ENCODE assay signal across 18 mouse cellular contexts in genomic region chr13:113368931-113369579, GRCm38 (mm10).
DNase-seq lines count a peak whose midpoint lies in the region; ATAC-seq and TF ChIP-seq lines count a peak whose summit lies in the region.
"Had no signal": no experiment of that assay in that cellular context is flagged by ENCODE, and none has a peak within 500 bp of the region (broad histone marks: within the 10 kb centered on the region; RNA-seq: fewer than 3 reads in every experiment).

No protein-coding gene starts in this region.

- ATAC-seq in forebrain, embryonic 12.5 days (ENCODE audit: low FRiP score), result 0 out of 2 replicates have a peak, but pooled peaks have one; percentile 27
- ATAC-seq in forebrain, embryonic 11.5 days (replicated peaks; ENCODE audit: low FRiP score), result no peak
- ATAC-seq in midbrain, embryonic 14.5 days (ENCODE audit: low FRiP score, low TSS enrichment), result peak; percentile 38; the same call in 1 of the 2 replicates
- peak; percentile 93 for ATAC-seq in kidney, embryonic 16.5 days (ENCODE audit: low FRiP score, low TSS enrichment)
- no peak for ATAC-seq in stomach, postnatal 0 days (ENCODE audit: low FRiP score, low TSS enrichment)
- ATAC-seq: forebrain, embryonic 15.5 days had no signal

- no peak overlapping the region for H3K9ac ChIP-seq in forebrain, embryonic 12.5 days
- no peak overlapping the region for H3K9ac ChIP-seq in forebrain, embryonic 11.5 days (ENCODE audit: low read length)
- no peak overlapping the region for H3K9ac ChIP-seq in midbrain, embryonic 14.5 days (replicated peaks; ENCODE audit: low read length)
- H3K9ac ChIP-seq in kidney, embryonic 16.5 days (replicated peaks; ENCODE audit: low read length), result no peak overlapping the region
- no peak overlapping the region for H3K9ac ChIP-seq in stomach, postnatal 0 days (ENCODE audit: low read length)
- H3K9ac ChIP-seq: forebrain, embryonic 15.5 days; hindbrain, embryonic 13.5 days; limb, embryonic 15.5 days; lung, embryonic 14.5 days; neural tube, embryonic 15.5 days had no signal

- H3K4me2 ChIP-seq in forebrain, embryonic 12.5 days, result no peak overlapping the region
- no peak overlapping the region for H3K4me2 ChIP-seq in forebrain, embryonic 11.5 days (ENCODE audit: low read depth, low read length, severe bottlenecking)
- H3K4me2 ChIP-seq in midbrain, embryonic 14.5 days (ENCODE audit: low read length), result no peak overlapping the region
- H3K4me2 ChIP-seq in kidney, embryonic 16.5 days (replicated peaks; ENCODE audit: low read depth, low read length), result peak overlapping the region; percentile 20
- H3K4me2 ChIP-seq in stomach, postnatal 0 days (replicated peaks; ENCODE audit: low read depth), result no peak overlapping the region
- H3K4me2 ChIP-seq: forebrain, embryonic 15.5 days; hindbrain, embryonic 13.5 days; limb, embryonic 15.5 days; lung, embryonic 14.5 days; neural tube, embryonic 15.5 days had no signal

- H3K27ac ChIP-seq in forebrain, embryonic 12.5 days, result no peak overlapping the region
- no peak overlapping the region for H3K27ac ChIP-seq in forebrain, embryonic 11.5 days (ENCODE audit: low read depth, low read length)
- H3K27ac ChIP-seq in midbrain, embryonic 14.5 days (replicated peaks; ENCODE audit: low read depth, low read length), result no peak overlapping the region
- no peak overlapping the region for H3K27ac ChIP-seq in midbrain, embryonic 10.5 days (replicated peaks)
- peak overlapping the region; percentile 25; the same call in 1 of the 2 replicates for H3K27ac ChIP-seq in kidney, embryonic 16.5 days (ENCODE audit: low read length)
- no peak overlapping the region for H3K27ac ChIP-seq in stomach, postnatal 0 days (replicated peaks)
- H3K27ac ChIP-seq: forebrain, embryonic 15.5 days; hindbrain, embryonic 13.5 days; left cerebral cortex, adult 2 months; limb, embryonic 15.5 days; neural tube, embryonic 15.5 days had no signal

- H3K9me3 ChIP-seq in forebrain, embryonic 12.5 days, result no peaks in the 10 kb centered on the region
- no peaks in the 10 kb centered on the region for H3K9me3 ChIP-seq in forebrain, embryonic 11.5 days (ENCODE audit: control insufficient read depth, low read length)
- H3K9me3 ChIP-seq in midbrain, embryonic 14.5 days (ENCODE audit: control insufficient read depth, low read length), result no peaks in the 10 kb centered on the region
- no peaks in the 10 kb centered on the region for H3K9me3 ChIP-seq in midbrain, embryonic 10.5 days (replicated peaks)
- no peaks in the 10 kb centered on the region for H3K9me3 ChIP-seq in kidney, embryonic 16.5 days (ENCODE audit: low read length)
- 0 out of 2 replicates have a peak, but pooled peaks cover 2% of the 10 kb centered on the region for H3K9me3 ChIP-seq in stomach, postnatal 0 days (ENCODE audit: control insufficient read depth, low read length)
- H3K9me3 ChIP-seq: forebrain, embryonic 15.5 days; hindbrain, embryonic 13.5 days; limb, embryonic 15.5 days; neural tube, embryonic 15.5 days had no signal

- no peaks in the 10 kb centered on the region for H3K27me3 ChIP-seq in forebrain, embryonic 12.5 days
- H3K27me3 ChIP-seq in forebrain, embryonic 11.5 days (ENCODE audit: control insufficient read depth, insufficient read depth, low read length), result no peaks in the 10 kb centered on the region
- no peaks in the 10 kb centered on the region for H3K27me3 ChIP-seq in midbrain, embryonic 14.5 days (ENCODE audit: control insufficient read depth, insufficient read depth, low read length)
- no peaks in the 10 kb centered on the region for H3K27me3 ChIP-seq in midbrain, embryonic 10.5 days (ENCODE audit: low read depth, poor library complexity, severe bottlenecking)
- H3K27me3 ChIP-seq in kidney, embryonic 16.5 days (ENCODE audit: insufficient read depth, low read length), result no peaks in the 10 kb centered on the region
- H3K27me3 ChIP-seq in stomach, postnatal 0 days (ENCODE audit: control insufficient read depth, insufficient read depth, low read length), result no peaks in the 10 kb centered on the region
- H3K27me3 ChIP-seq: forebrain, embryonic 15.5 days; hindbrain, embryonic 13.5 days; limb, embryonic 15.5 days; neural tube, embryonic 15.5 days had no signal

- H3K36me3 ChIP-seq in forebrain, embryonic 12.5 days (replicated peaks), result no peaks in the 10 kb centered on the region
- H3K36me3 ChIP-seq in forebrain, embryonic 11.5 days (ENCODE audit: control insufficient read depth, insufficient read depth, low read length), result no peaks in the 10 kb centered on the region
- H3K36me3 ChIP-seq in midbrain, embryonic 14.5 days (ENCODE audit: control insufficient read depth, insufficient read depth, low read length), result no peaks in the 10 kb centered on the region
- H3K36me3 ChIP-seq in midbrain, embryonic 10.5 days, result no peaks in the 10 kb centered on the region
- H3K36me3 ChIP-seq in kidney, embryonic 16.5 days (ENCODE audit: insufficient read depth, low read length), result peaks cover 5% of the 10 kb centered on the region; the same call in 1 of the 2 replicates
- H3K36me3 ChIP-seq in stomach, postnatal 0 days (ENCODE audit: control insufficient read depth, insufficient read depth, low read length), result no peaks in the 10 kb centered on the region
- H3K36me3 ChIP-seq: forebrain, embryonic 15.5 days; hindbrain, embryonic 13.5 days; neural tube, embryonic 15.5 days had no signal

- 76% methylated on average over 13 of the region's 13 CpGs for WGBS in forebrain, embryonic 12.5 days
- 79% methylated on average over 13 of the region's 13 CpGs for WGBS in forebrain, embryonic 11.5 days
- WGBS in midbrain, embryonic 14.5 days, result 72% methylated on average over 13 of the region's 13 CpGs
- WGBS in midbrain, embryonic 10.5 days, result 70% methylated on average over 13 of the region's 13 CpGs
- 55% methylated on average over 13 of the region's 13 CpGs for WGBS in kidney, embryonic 16.5 days
- WGBS in stomach, postnatal 0 days, result 83% methylated on average over 13 of the region's 13 CpGs

- TF ChIP-seq EP300 in stomach, postnatal 0 days (optimal IDR thresholded peaks at IDR 0.05), result no peak

- no peak overlapping the region for H3K4me3 ChIP-seq in forebrain, embryonic 12.5 days (replicated peaks)
- no peak overlapping the region for H3K4me3 ChIP-seq in forebrain, embryonic 11.5 days (ENCODE audit: low read depth, low read length)
- H3K4me3 ChIP-seq in midbrain, embryonic 14.5 days (replicated peaks; ENCODE audit: low read depth, low read length), result no peak overlapping the region
- H3K4me3 ChIP-seq in midbrain, embryonic 10.5 days, result no peak overlapping the region
- 0 out of 2 replicates have a peak overlapping the region, but pooled peaks have one; percentile 4 for H3K4me3 ChIP-seq in kidney, embryonic 16.5 days (ENCODE audit: low read length)
- no peak overlapping the region for H3K4me3 ChIP-seq in stomach, postnatal 0 days (ENCODE audit: low read depth, low read length)
- H3K4me3 ChIP-seq: forebrain, embryonic 15.5 days; hindbrain, embryonic 13.5 days; left cerebral cortex, adult 2 months; limb, embryonic 15.5 days; neural tube, embryonic 15.5 days had no signal

- TF ChIP-seq CTCF in stomach, postnatal 0 days (IDR thresholded peaks at IDR 0.05; ENCODE audit: low read depth), result no peak

- no peak for DNase-seq in forebrain, embryonic 11.5 days (ENCODE audit: low spot score)
- DNase-seq in midbrain, embryonic 14.5 days, result no peak
- DNase-seq in midbrain, embryonic 10.5 days (ENCODE audit: low spot score), result no peak
- DNase-seq in stomach, postnatal 0 days (ENCODE audit: low spot score), result peak; percentile 11
- no peak for DNase-seq in ovary, adult 18-20 months (ENCODE audit: low spot score)
- DNase-seq in cerebellum, postnatal 25 days, result no peak
- DNase-seq: adrenal gland, adult 2 months; cerebellum, adult 11-12 months; heart, adult 18-20 months; lung, embryonic 14.5 days had no signal

- H3K4me1 ChIP-seq in forebrain, embryonic 12.5 days, result no peaks in the 10 kb centered on the region
- H3K4me1 ChIP-seq in forebrain, embryonic 11.5 days (replicated peaks; ENCODE audit: control insufficient read depth, insufficient read depth, low read length), result no peaks in the 10 kb centered on the region
- H3K4me1 ChIP-seq in midbrain, embryonic 14.5 days (ENCODE audit: control insufficient read depth, insufficient read depth, low read length), result no peaks in the 10 kb centered on the region
- H3K4me1 ChIP-seq in midbrain, embryonic 10.5 days, result peaks cover 6% of the 10 kb centered on the region; the same call in 1 of the 2 replicates
- peaks cover 13% of the 10 kb centered on the region for H3K4me1 ChIP-seq in kidney, embryonic 16.5 days (ENCODE audit: insufficient read depth, low read length)
- H3K4me1 ChIP-seq in stomach, postnatal 0 days (replicated peaks; ENCODE audit: control insufficient read depth, insufficient read depth), result 0 out of 2 replicates have a peak, but pooled peaks cover 2% of the 10 kb centered on the region
- H3K4me1 ChIP-seq: forebrain, embryonic 15.5 days; hindbrain, embryonic 13.5 days; limb, embryonic 15.5 days; megakaryocyte, embryonic 14.5 days; neural tube, embryonic 15.5 days had no signal

Comparison
In these comparisons a context has a peak if more than half of its experiments do, and no peak if none do; other contexts are left out.
1. ATAC-seq: peak in forebrain, embryonic 12.5 days (single experiment), midbrain, embryonic 14.5 days (single experiment) and kidney, embryonic 16.5 days (single experiment); none in forebrain, embryonic 11.5 days (single experiment) and stomach, postnatal 0 days (single experiment).